9 mouse cellular contexts compared by ENCODE assay signal in the genomic region with DNA sequence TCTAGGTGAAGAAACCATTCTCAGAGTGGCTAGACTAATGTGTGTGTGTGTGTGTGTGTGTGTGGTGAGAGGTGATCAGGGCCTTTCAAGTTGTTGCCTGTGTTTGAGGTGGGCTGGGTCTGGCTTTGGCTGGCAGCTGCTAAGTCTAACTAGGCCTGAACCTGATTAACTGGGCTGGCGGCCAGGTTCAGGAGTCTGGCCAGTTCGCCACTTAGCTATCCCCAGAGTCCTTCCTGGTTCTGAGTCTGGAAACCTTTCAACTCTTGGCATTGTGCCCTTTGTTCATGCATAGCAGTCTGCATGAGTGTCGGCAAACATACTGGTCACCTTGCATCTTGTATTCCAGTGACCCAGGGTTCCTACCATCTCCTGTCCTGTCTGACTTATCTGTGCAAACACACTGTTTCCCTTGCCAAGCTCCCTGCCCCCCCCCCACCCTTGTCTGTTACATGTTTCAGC. TPM values are rescaled to one million over a fixed set of nuclear protein-coding genes. Genes with fewer than 3 reads are reported as not detected.
DNase-seq lines count a peak whose midpoint lies in the region; ATAC-seq lines count a peak whose summit lies in the region.
"Had no signal": no experiment of that assay in that cellular context is flagged by ENCODE, and none has a peak within 500 bp of the region (broad histone marks: within the 10 kb centered on the region; RNA-seq: fewer than 3 reads in every experiment).

No protein-coding gene starts in this region.

- H3K9me3 ChIP-seq in forebrain, embryonic 13.5 days (replicated peaks): no peaks in the 10 kb centered on the region
- no peaks in the 10 kb centered on the region for H3K9me3 ChIP-seq in forebrain, embryonic 11.5 days (ENCODE audit: control insufficient read depth, low read length)

- WGBS in forebrain, embryonic 13.5 days: 61% methylated on average over 3 of the region's 3 CpGs
- 87% methylated on average over 3 of the region's 3 CpGs for WGBS in forebrain, embryonic 11.5 days

- 0 out of 2 replicates have a peak, but pooled peaks cover 6% of the 10 kb centered on the region for H3K4me1 ChIP-seq in forebrain, embryonic 13.5 days
- H3K4me1 ChIP-seq in forebrain, embryonic 11.5 days (replicated peaks; ENCODE audit: control insufficient read depth, insufficient read depth, low read length): no peaks in the 10 kb centered on the region

- no peak overlapping the region for H3K4me2 ChIP-seq in forebrain, embryonic 13.5 days
- H3K4me2 ChIP-seq in forebrain, embryonic 11.5 days (ENCODE audit: low read depth, low read length, severe bottlenecking): no peak overlapping the region

- H3K27ac ChIP-seq in forebrain, embryonic 13.5 days: no peak overlapping the region
- H3K27ac ChIP-seq in forebrain, embryonic 11.5 days (ENCODE audit: low read depth, low read length): no peak overlapping the region

- no peaks in the 10 kb centered on the region for H3K27me3 ChIP-seq in forebrain, embryonic 13.5 days
- H3K27me3 ChIP-seq in forebrain, embryonic 11.5 days (ENCODE audit: control insufficient read depth, insufficient read depth, low read length): no peaks in the 10 kb centered on the region

- DNase-seq in forebrain, embryonic 11.5 days (ENCODE audit: low spot score): no peak
- peak; percentile 75 for DNase-seq in brain, adult 2 months (ENCODE audit: low read depth, low spot score)
- peak; percentile 18 for DNase-seq in gastrocnemius, postnatal 25 days
- DNase-seq in kidney, adult 8-10 months: peak; percentile 95 to 97
- peak; percentile 82 to 91 for DNase-seq in lung, postnatal 4 days
- DNase-seq in frontal cortex, postnatal 14 days (ENCODE audit: low spot score in 2 of 2): no peak
- no peak for DNase-seq in left cerebral cortex, postnatal 14 days (ENCODE audit: low spot score in 2 of 2)

- intact Hi-C loops in left cerebral cortex, postnatal 14 days (cut with DNase I): no loop called here

- H3K4me3 ChIP-seq in forebrain, embryonic 13.5 days: no peak overlapping the region
- H3K4me3 ChIP-seq in forebrain, embryonic 11.5 days (ENCODE audit: low read depth, low read length): no peak overlapping the region

- peak; percentile 61 for ATAC-seq in forebrain, embryonic 13.5 days
- no peak for ATAC-seq in forebrain, embryonic 11.5 days (replicated peaks; ENCODE audit: low FRiP score)

- H3K36me3 ChIP-seq in forebrain, embryonic 13.5 days (ENCODE audit: poor library complexity, severe bottlenecking): no peaks in the 10 kb centered on the region
- no peaks in the 10 kb centered on the region for H3K36me3 ChIP-seq in forebrain, embryonic 11.5 days (ENCODE audit: control insufficient read depth, insufficient read depth, low read length)

- H3K9ac ChIP-seq in forebrain, embryonic 13.5 days: no peak overlapping the region
- no peak overlapping the region for H3K9ac ChIP-seq in forebrain, embryonic 11.5 days (ENCODE audit: low read length)

RNA-seq across cellular contexts. Expression of gene Phactr2, which starts 27.4 kb away (rescaled TPM):
- 8.5 and 8.6 TPM in 2 replicates for polyA plus RNA-seq in forebrain, embryonic 13.5 days (2015; fragmentation: Nextera tagmentation; extraction: Ambion mirVana)
- 16.7 and 17.7 TPM in 2 replicates for polyA plus RNA-seq in forebrain, embryonic 11.5 days (2014; fragmentation: Nextera tagmentation; extraction: Ambion mirVana)
- 10 to 100 TPM; 13.3 to 15.6 TPM for total RNA-seq in gastrocnemius, postnatal 25 days (2021)
- 10 to 100 TPM; 15.9 to 18.8 TPM for total RNA-seq in left cerebral cortex, postnatal 14 days (2021)
- polyA plus RNA-seq: C2C12 had no signal

RNA-seq across cellular contexts. Expression of gene Fuca2, which starts 52.5 kb away (rescaled TPM):
- 16.8 and 18.2 TPM in 2 replicates for polyA plus RNA-seq in forebrain, embryonic 13.5 days (2015; fragmentation: Nextera tagmentation; extraction: Ambion mirVana)
- polyA plus RNA-seq in forebrain, embryonic 11.5 days (2014; fragmentation: Nextera tagmentation; extraction: Ambion mirVana): 21.5 and 24.7 TPM in 2 replicates
- total RNA-seq in gastrocnemius, postnatal 25 days (2021): 10 to 100 TPM; 11.9 to 12.1 TPM
- 10 to 100 TPM; 36.0 to 44.8 TPM for total RNA-seq in left cerebral cortex, postnatal 14 days (2021)

Comparison
In these comparisons a context has a peak if more than half of its experiments do, and no peak if none do; other contexts are left out.
1. DNase-seq: peak in brain, adult 2 months (single experiment), gastrocnemius, postnatal 25 days (single experiment), kidney, adult 8-10 months (2 of 2) and lung, postnatal 4 days (2 of 2); none in forebrain, embryonic 11.5 days (single experiment), frontal cortex, postnatal 14 days (0 of 2) and left cerebral cortex, postnatal 14 days (0 of 2).